Mouse (Mus musculus) R1 (cell line): ENCODE results near the gene Gm9913.

ENCODE experiments used
- DNase-seq: peaks from one replicate; pipeline ENCODE4 v3.0.0-alpha.2; 2018; ENCODE audit warnings: low read depth, low spot score

Gm9913 gene

DNA sequence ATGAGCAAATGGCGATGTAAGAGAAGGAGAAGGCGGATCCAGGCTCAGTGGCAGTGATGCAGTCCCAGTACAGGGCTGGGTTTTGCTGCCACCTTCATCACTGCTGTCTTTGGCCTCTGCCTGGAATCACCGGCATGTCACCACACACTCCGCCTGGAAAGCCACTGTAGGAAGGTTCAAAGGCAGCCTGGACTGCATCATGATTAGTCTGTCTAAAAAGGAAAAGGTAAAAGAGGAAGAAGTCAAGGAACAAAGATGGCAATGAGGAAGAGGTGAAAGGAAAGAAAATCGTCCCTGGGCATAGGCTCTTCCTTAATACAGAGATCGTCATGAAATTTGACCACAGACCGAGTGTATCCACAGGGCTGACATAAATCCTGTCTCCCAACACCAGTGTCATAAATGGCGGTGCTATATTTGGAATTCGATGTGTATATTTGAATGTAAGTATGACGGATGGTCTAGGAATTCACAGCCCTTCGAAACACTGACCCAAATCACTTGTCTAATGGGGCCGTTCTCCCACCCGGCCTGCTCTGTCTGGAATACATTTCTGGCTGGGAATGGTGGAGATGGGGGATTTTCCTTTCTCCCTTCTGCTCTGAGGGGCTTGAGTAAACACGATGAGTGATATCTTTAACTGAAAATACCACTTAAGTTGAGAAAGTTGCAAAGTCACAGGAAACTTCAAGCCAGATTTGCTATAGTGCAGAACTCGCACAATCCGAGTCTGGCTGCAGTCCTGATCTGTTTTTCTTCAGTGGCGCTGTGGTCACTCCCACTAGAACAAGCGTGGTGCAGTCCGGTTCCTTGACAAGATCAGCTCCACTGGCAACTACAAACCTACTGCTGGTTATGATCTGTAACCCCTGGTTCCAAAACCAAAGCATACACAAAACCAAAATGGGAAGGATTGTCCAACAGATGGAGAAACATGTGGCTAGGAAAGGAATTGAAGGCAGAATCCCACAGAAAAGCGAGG is 9.8 kb upstream of the Gm9913 start:
- no peak for DNase-seq

DNA sequence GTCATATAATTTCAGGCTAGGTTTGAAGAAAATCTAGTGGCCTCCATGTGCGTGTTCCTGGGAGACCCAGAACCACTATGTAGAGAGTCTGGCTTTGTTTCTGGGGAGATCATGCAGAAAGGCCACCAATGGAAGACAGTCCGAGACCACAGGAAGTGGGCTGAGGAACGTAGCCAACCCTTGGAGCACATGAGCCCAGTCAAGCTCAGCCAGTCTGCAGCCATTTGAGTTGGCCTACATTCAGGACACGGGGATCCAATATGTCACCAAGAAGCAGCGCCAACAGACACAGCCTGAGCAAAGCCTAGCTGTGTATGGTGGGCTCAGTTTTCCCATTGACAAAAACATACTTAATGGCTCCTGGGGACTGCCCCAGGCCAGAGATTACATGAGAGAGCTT is 8.2 kb upstream of the Gm9913 start:
- no peak for DNase-seq

DNA sequence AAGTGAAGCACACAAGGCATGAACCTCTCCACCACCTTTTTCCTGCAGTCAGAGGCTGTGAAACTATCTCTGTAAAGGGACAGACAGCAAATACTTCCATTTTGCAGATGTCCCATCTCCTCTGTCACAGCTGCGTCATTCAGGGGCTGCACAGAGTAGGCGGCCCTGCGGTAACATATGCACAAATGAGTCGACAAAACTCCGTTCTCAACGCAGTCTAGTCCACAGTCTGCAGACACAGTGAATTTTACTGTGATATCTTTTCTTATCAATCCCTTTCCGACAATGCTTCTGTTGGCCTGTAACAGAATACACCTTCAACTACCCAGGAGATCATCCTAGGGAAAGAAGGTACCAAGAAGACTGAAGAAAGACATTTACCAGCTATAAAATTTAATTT is 6.7 kb upstream of the Gm9913 start:
- DNase-seq = no peak

DNA sequence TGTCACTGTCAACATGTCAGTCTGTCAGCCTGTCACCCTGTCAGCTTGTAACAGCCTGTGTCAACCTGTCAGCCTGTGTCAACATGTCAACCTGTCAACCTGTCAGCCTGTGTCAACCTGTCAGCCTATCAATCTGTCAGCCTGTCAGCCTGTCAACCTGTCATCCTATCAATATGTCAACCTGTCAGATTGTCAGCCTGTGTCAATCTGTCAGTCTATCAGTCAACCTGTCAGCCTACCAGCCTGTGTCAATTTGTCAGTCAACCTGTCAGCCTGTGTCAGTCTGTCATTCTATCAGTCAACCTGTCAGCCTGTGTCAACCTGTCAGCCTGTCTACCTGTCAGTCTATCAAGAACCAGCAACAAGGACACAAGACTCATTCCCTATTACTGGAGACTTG is 3.4 kb upstream of the Gm9913 start:
- DNase-seq = no peak

DNA sequence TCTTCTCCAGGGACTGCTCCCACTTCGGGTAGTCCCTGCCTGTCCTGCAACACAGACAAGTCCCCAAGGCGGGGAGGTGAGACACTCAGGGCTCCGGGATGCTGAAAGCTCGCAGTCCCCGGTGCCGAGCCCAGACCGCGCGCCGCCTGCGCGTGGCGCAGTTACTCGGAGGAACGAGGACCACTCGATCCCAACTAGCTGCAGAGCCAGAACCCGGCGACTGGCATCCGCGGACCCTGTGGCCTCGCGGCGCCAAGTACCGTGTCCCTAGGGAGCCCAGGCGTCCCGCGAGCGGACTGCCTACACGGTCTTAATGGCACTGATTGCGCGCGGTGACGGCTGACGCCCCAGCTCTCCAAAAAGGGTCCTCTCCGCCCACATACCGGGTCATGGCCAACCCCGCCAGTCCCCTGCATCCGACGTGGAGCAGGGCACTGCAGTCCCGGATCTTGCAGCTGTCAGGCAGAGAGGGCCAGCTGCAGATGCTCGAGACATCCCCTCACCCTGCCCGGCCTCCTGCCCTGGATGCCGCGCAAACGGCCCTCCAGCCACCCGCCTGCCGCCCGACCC is 942 bp downstream of the Gm9913 start:
- peak; percentile 51 for DNase-seq

DNA sequence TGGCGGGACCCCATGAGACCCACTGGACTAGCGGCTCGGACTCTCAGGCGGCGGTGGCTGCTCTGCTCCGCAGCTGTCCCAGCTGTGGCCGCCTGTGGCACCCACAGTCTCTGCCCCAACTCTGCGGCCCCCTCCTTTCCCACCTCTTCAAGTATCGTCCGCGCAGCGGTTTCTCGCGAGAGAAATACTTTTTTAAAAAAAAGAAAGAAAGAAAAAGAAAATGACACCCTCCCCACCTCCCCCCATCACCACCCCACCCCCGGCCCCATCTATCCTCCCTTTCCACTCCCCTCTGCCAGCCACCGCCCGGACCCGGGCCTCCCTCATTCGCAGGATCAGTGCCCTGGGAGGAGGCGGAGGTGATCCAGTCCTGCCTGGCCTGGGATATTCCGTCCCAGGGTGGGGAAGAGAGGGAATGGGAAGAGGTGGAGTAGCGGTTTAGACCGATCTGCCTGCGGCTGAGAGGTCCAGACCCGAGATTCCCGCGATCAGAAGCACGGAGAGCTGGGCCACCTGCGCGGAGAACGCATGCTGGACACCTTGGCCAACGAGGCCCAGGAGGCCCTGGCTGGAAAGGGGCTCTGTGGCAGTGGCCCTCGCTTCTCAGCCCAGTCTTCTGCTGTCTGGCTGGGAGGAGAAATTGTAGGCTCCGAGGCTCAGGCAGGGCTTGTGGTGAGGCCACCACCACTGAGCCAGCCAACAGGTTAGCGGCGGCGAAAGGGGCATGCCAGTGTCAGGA is 1.6 kb downstream of the Gm9913 start:
- DNase-seq = peak; percentile 60

DNA sequence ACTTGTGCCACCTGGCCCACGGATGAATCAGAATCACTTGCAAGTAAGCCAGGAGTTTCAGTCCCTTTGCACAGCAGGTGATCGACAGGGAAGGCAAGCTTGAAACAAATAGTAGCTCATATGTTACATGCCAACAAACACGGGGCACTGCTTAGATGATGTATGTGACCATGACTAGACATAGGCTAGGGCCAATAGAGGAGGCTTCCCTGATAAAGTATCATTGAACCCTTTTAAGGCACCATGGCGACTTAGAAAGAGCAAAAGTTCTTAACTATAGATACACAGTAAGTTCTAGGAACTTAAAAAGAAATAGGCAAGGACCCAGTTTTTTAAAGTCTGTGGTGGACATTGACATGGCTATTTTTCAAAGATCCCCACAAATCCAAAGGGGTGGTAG is 3.0 kb downstream of the Gm9913 start, which contains the start of gene Fbn1:
Fbn1 (minus strand) TSS at position 101 of the 400 bp plus-strand sequence.
- no peak for DNase-seq

DNA sequence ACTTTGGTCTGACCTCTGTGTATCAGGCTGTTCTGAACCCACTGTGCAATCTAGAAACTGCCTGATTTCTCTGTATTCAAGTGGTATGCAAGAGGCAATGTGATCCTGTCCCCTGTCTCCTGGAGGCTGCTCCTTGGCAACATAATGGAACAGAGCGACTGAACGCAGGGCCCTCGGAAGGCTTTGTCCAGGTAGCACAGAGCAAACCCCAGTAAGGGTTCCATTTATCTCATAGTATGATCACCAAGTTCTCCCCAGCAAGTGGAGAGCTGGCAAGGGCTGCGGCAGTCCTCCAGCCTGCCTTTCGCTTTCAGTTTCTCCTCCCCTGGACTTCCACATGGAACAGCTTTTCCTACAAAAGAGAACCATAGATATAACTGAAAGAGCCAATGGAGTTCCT is 3.5 kb downstream of the Gm9913 start:
- no peak for DNase-seq

DNA sequence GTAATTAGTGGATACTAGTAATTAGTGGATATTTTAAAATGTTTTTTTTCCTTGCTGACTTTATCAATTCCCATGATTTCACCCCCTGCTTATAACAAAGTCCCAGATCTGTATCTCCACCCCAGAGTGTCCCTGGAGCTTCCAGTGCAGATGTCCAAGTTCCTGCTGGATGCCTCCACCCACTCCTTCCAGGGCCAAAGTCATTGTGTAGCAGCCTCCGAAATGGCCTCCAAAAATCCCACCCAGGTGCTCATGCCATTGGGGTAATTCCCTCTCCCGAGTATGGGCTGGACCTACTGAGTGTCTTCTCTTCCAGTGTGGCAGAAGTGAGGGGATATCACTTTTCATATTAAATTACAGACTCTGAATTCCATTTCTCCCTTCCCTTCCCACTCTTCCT is 5.9 kb downstream of the Gm9913 start:
- DNase-seq = no peak

DNA sequence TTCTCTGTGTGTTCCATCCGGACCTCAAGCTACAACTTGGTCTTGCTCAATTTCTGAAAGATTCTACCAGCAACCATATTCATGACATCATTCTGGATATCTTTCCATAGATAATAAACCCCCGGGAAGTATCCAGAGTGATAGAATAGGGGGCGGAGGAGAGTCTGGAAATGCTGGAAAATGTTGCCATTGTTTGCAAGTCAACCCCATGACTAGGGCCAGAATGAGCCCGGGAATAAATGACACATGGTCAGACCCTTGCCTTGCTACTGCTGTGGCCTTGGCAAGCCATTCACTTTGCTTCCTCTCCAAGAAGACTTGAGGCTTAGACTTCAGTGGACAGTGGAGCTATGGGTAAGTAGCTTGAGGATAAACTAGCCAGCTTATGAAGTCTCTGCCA is 7.0 kb downstream of the Gm9913 start:
- no peak for DNase-seq

DNA sequence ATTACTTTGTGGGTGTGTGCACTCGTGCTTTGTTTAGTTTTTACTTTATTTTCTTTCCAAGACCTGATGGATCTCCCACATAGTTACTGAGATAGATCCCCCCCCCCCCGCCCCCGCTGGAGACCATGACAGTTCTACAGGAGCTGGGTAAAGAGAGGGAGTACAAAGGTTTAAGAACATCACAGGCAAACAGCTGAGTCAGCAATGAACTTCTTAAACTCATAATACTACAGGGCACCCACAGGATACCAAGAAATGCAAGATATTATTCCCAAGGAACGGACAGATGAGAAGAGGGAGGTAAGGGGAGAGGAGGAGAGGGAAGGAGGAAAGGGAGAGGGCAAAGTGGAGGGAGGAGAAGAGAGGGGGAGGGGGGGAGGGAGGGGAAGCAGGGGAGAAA is 7.7 kb downstream of the Gm9913 start:
- DNase-seq = no peak

DNA sequence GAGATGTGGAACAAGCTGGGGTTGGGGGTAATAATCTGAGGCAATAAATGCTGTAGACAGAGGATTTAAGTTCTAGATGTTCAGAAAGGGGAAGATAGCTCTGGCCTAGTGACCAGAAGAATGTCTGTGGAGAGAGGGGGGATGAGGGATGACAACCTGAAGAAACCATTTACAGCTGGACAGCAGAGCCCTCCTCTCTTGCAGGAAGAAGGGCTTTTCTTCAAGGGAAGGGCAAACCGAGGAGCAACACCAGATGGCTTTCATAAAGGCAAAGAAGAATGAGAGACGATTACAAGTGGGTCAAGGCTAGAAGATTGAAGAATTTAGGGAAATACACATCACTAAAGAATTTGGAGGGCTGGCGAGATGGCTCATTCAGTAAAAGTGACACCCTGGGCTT is 9.5 kb downstream of the Gm9913 start:
- DNase-seq = no peak

DNA sequence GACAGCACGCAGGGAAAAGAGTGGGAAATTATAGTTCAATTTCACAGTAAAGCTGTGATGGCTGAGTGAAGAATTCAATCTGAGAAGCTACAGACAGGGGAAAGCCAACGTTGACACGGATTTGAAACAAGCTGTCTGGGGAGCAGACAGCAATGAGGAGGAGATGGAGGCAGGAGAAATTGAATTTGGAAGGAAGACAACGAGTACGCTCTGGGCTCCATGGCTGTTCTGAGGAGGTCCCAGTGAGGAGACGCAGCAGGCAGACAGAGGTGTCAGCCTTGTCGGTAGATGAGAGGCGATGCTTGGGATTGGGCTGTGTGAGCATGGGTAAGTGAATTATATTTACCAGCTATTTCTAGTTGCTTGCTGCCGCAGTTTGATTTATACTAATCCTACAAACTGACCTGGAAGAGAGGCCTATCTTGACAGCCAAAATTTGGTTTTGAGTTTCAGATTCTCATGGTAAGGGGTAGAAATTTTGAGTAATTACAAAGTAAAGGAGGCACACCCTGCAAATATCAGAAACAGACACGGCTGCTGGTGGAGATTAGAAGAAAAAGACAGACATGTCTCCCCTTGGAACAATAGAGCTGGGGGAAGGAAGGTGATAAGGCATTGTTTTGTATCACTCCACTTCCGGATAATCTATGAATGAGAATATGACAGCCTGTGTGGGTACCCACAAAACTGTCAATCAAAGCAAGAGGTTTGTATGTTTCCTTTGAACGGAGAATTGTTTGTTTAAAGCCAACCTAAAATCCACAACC is 10.6 kb downstream of the Gm9913 start:
- no peak for DNase-seq

DNA sequence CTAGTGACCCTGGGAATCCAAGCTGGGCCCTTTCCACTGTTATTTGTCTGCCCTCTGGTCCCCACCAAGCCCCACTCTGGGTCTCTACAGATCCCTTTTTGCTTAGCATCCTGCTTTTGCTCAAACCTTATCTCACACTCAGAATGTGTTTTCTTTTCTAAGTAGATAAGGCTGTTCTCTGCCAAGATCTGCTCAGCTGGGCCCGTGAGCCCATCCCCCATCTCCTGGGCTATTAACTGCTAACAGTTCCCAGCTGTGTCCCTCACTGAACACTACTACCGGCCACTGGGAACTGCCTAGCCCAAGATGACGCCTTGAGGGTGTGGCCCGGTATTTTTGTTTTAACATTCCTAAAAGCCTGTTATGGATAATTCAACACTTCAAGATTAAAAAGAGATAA is 11.7 kb downstream of the Gm9913 start:
- DNase-seq = no peak

DNA sequence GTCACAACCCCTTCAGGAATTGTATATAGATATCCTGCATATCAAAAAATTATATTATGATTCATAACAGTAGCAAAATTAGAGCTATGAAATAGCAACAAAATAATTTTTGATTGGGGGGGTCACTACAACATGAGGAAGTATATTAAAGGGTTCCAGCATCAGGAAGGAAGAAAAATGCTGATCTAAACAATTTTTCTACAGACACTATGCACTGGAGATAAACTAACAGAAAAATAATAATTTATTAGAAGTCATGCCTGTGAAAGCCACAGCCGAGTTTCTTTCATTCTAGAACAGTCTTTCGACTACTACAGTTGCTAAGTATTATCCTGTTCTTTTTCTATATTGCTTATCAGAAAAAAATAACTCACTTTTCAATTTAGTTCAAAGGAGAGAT is 20.6 kb downstream of the Gm9913 start:
- DNase-seq = no peak

DNA sequence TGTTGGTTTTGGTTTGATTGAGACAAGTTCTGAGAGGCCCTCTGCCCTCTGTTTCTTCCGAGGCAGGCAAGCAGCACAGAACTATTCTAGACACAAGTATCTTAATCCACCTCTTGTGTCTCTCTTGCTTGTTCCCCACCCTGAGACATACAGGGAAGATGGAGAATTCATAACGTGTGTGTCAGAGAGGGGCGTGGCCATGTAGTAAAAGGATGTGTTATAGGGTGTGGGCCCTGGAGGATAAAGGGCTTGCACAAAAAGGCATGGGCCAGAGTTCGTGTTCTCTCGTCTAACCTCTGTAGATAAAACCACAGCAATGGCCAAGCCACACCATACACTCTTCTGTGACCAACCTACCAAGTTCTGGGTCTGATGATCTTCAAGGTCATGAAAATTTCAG is 21.7 kb downstream of the Gm9913 start:
- no peak for DNase-seq

DNA sequence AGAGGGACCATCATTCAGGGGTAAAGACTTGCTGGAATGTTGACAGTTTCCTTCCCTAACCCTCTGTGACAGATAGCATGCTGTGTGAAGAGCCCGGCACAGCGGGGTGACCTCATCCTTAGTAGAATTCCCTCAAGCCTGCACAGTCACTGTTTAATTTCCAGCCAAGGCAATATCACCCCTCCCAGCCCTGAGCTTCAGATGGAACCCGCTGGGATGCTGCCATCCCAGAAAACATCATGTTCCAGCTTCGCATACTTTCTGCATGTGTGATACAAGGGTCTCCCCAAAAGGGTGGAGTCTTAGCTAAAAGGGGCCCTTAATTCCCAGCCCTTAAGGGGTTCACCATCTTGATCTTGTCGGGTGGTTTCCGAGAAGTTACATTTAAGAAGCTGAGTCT is 25.8 kb downstream of the Gm9913 start:
- no peak for DNase-seq

DNA sequence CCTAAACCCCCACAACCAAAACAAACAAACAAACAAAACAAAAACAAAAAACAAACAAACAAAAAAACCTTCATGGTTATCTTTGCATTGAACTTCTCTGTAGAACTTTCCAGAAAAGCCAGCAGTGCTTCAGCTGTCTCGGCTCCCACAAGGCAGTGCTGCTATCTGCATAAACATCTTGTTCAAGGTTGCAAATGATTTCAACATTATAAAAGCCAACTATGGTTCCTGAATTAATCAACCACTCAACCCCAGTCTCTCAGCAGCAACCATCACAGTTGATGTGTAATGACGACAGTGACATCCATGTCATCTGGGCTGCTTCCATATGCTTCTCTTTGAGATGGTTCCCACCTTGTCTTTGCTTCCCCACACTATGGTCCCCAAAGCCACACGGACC is 34.8 kb downstream of the Gm9913 start:
- DNase-seq = no peak

DNA sequence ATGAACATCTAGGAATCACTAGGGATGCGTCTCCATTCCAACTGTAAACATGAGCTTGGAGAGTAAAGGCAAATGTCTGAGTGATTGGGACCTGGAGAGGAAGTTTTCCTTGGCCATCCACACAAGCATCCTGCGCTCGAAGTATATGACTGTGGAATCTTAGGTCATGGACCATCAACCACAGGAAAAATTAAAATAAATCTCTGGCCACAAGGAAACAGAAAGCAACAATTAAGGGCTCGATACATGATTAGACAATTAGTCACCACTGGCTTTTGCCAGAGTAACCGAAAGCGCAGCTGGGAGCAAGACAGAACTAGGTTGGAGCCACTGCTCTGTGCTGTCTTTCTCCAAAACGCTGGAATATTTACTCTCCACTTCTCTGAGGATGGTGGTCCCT is 35.7 kb downstream of the Gm9913 start:
- DNase-seq = no peak

DNA sequence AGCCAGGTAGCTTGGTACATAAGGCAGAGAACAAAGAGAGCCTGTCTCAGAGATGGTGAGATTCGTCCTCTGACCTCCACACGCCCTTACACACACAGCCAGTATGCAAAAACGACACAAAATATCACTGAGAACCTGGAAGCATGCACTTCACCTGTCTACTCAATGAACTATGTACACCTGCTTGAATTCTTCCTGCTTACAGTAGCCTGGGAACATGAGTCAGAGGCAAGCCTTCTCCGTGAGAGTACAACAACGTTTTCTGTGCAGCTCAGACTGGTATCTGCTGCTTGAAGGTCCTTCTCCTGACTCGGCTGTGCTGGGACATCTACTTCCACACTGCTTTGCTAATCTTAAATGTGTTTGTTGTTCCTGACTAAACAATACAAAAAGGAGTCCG is 36.6 kb downstream of the Gm9913 start:
- DNase-seq = no peak

DNA sequence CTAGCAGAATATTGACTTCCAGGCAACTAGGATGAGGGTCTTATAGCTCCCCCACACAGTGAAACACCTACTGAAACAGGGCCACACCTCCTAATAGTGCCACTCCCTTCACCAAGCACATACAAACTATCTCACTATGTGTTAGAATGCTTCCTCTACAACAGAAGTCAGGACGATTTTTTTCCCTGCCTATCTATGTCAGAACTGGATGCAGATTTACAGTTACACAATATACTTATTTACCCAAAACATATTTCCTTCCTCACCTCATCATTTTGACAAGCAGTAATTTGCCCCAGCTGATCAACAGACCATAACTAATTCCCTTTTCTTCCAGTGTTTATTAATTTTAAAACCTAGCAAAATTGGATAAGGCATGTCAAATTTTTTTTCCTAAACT is 38.8 kb downstream of the Gm9913 start:
- no peak for DNase-seq

DNA sequence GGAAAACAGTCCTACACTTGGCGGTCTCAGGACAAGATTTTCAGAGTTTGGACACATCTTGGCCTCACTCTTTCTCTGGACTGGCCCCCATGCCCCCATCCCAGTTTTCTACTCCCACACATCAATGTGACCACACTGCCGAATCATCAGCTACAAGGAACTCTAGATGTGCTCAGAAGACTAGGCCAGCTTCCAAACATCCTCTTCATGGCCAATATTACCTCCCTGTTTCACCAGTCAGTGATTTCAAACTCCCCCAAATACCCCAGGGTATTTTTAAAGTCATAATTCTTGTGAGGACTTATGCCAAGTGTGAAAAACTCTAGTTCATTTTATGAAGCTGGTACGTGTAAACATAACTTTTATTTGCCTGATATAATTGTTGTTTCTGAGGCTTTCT is 40.1 kb downstream of the Gm9913 start:
- DNase-seq = no peak
